ENCODE assay signal across 13 mouse cellular contexts in genomic region chr1:91317656-91318055, GRCm38 (mm10). TPM values are rescaled to one million over a fixed set of nuclear protein-coding genes. Genes with fewer than 3 reads are reported as not detected.
"Had no signal": no experiment of that assay in that cellular context is flagged by ENCODE, and none has a peak within 500 bp of the region (broad histone marks: within the 10 kb centered on the region; RNA-seq: fewer than 3 reads in every experiment).

No protein-coding gene starts in this region.

- H3K4me1 ChIP-seq: stomach, embryonic 15.5 days had no signal

- H3K4me2 ChIP-seq: midbrain, embryonic 13.5 days; stomach, embryonic 15.5 days had no signal

- H3K4me3 ChIP-seq: left cerebral cortex, adult 2 months; limb, embryonic 10.5 days; midbrain, embryonic 13.5 days; stomach, embryonic 15.5 days had no signal

- H3K9me3 ChIP-seq: limb, embryonic 10.5 days; midbrain, embryonic 13.5 days; stomach, embryonic 15.5 days had no signal

- DNase-seq: lung, adult 2 months; lung, postnatal 36 days; right cerebral cortex, postnatal 14 days; thymus, adult 2 months; thymus, postnatal 25 days had no signal

- H3K27me3 ChIP-seq: midbrain, embryonic 13.5 days; stomach, embryonic 15.5 days had no signal

- H3K27ac ChIP-seq: left cerebral cortex, adult 2 months; limb, embryonic 10.5 days; liver, embryonic 14.5 days; midbrain, embryonic 13.5 days; stomach, embryonic 15.5 days had no signal

- H3K9ac ChIP-seq: liver, embryonic 14.5 days; midbrain, embryonic 13.5 days; stomach, embryonic 15.5 days had no signal

- H3K36me3 ChIP-seq: midbrain, embryonic 13.5 days; stomach, embryonic 15.5 days had no signal

- ATAC-seq: intestine, embryonic 16.5 days; lung, postnatal 0 days; midbrain, embryonic 13.5 days had no signal

RNA-seq across cellular contexts. Expression of gene Espnl, which starts 4.2 kb away (rescaled TPM):
- polyA plus RNA-seq: limb, embryonic 10.5 days; lung, postnatal 0 days; stomach, embryonic 15.5 days had no signal

RNA-seq across cellular contexts. Expression of gene Klhl30, which starts 33.2 kb away (rescaled TPM):
- polyA plus RNA-seq: neural tube, embryonic 14.5 days had no signal
